Mouse (Mus musculus) forebrain, embryonic 12.5 days (tissue): Measurements from ENCODE around the gene Agbl2. TPM values are rescaled to one million over a fixed set of nuclear protein-coding genes. Genes with fewer than 3 reads are reported as not detected.
A peak's percentile ranks its signal among the peaks of the same experiment; 100 is the strongest.

Experiments used
- ATAC-seq: fragments of 200-750 bp; cut with Nextera tagmentation; 2 replicates; pipeline ENCODE4 v1.8.0; 2017; ENCODE audit warnings: moderate TSS enrichment; ENCODE audit not compliant: low FRiP score
- H3K27ac ChIP-seq: fragments of 300-500 bp; sonication (generic); 2 replicates; pipeline ENCODE4 v1.5.1; 2016; ENCODE audit warnings: mild to moderate bottlenecking
- H3K27me3 ChIP-seq: fragments of 300-500 bp; sonication (generic); 2 replicates; pipeline ENCODE4 v1.6.1; 2016; ENCODE audit warnings: mild to moderate bottlenecking
- H3K36me3 ChIP-seq: fragments of 300-500 bp; sonication (generic); replicated peaks from 2 replicates; pipeline ENCODE4 v1.6.1; 2016; ENCODE audit warnings: mild to moderate bottlenecking
- H3K4me1 ChIP-seq: fragments of 300-500 bp; sonication (generic); 2 replicates; pipeline ENCODE4 v1.6.1; 2016
- H3K4me2 ChIP-seq: fragments of 300-500 bp; sonication (generic); 2 replicates; pipeline ENCODE4 v1.6.1; 2016; ENCODE audit warnings: mild to moderate bottlenecking, moderate library complexity
- H3K4me3 ChIP-seq: fragments of 300-500 bp; sonication (generic); replicated peaks from 2 replicates; pipeline ENCODE4 v1.5.1; 2016; ENCODE audit warnings: mild to moderate bottlenecking
- H3K9ac ChIP-seq: fragments of 300-500 bp; sonication (generic); 2 replicates; pipeline ENCODE4 v1.6.1; 2016; ENCODE audit warnings: mild to moderate bottlenecking
- H3K9me3 ChIP-seq: fragments of 300-500 bp; sonication (generic); 2 replicates; pipeline ENCODE4 v1.6.1; 2016
- WGBS: fragments of 180-500 bp; shearing (Covaris S2); methylation state at CpG from one replicate; pipeline ENCODE4 v1.1.7; 2016; 5-methylcytosine and 5-hydroxymethylcytosine counted together
- polyA plus RNA-seq: library from polyadenylated mRNA; unstranded; fragments of >200 nt; fragmentation: Nextera tagmentation; extraction: Ambion mirVana; gene quantifications from 2 replicates; pipeline ENCODE4 v1.2.1, GENCODE M21; 2016

The Agbl2 gene
- polyA plus RNA-seq, 1 experiment from 2014 or later: 0.82 TPM

DNA sequence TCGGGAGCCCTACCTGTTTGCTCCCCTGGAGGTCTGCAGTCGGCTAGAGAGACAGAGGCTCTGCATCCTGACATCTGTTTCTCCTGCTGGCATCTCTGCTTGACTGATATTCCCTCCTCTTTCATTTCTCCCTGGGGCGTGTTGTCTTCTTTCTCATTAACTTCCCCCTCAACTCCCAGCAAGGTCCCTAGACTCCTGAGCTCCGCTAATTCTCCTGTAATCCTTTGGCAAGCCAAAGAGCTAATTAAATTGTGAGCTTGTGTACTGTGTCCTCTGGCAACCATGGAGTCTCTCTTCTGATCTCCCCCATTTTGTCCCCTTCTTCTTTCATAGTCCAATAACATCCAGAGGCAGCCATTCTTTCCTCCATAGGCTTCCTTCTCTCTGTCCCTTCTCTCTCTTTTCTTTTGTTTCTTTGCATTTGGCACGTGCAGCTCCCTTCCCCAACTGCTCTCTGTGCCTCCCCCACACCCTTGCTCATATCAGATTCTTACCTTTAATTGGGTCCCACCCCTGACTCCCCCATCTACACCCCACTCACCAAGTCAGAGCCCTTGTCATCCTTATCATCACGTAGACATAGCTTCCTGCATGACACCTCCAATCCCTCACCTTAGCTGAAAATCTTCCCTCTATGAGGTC, 97.7 kb downstream of the Agbl2 start:
- Histone ChIP-seq H3K27me3 (peaks cover 13% of the 10 kb centered on the region), H3K9me3 (no peaks in the 10 kb centered on the region), H3K4me2 (no peak overlapping the region), H3K4me1 (peaks cover 18% of the 10 kb centered on the region), H3K27ac (peak overlapping the region; percentile 25; the same call in 1 of the 2 replicates), H3K36me3 (no peaks in the 10 kb centered on the region), H3K9ac (no peak overlapping the region), H3K4me3 (no peak overlapping the region)
- no peak for ATAC-seq
- WGBS: 8% methylated on average over 6 of the region's 6 CpGs

DNA sequence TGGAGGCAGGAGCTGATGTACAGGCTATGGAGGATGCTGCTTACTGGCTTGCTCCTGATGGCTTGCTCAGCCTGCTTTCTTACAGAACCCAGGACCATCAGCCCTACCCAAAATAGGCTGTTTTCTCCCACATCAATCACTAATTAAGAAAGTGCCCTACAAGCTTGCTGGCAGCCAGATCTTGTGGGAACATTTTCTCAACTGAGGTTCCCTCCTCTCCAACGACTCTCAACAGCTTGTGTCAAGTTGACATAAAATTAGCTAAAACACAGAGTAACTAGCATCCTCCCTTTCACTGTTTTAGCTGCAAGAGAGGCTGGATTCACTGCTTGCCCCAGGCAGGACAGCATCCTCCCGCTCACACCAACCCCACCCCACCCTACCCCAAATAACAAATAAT, 99.3 kb downstream of the Agbl2 start:
- no peak overlapping the region for H3K9ac ChIP-seq
- ATAC-seq: no peak
- no peaks in the 10 kb centered on the region for H3K36me3 ChIP-seq
- no peaks in the 10 kb centered on the region for H3K9me3 ChIP-seq
- no peak overlapping the region for H3K4me2 ChIP-seq
- 94% methylated on average over 2 of the region's 2 CpGs for WGBS
- no peak overlapping the region for H3K4me3 ChIP-seq
- H3K4me1 ChIP-seq: peaks cover 31% of the 10 kb centered on the region
- peaks cover 28% of the 10 kb centered on the region for H3K27me3 ChIP-seq
- H3K27ac ChIP-seq: no peak overlapping the region

Other genes with a start within 250 kb of the Agbl2 start
- 2.1 and 2.7 TPM in 2 replicates for gene Ptprj, start 202.1 kb upstream of the Agbl2 start, polyA plus RNA-seq
- 52.3 and 62.4 TPM in 2 replicates for gene Nup160, start 105.5 kb upstream of the Agbl2 start, polyA plus RNA-seq
- gene Fnbp4, start 37.4 kb upstream of the Agbl2 start, polyA plus RNA-seq: 142 and 153 TPM in 2 replicates
- gene Mtch2, start 64.4 kb downstream of the Agbl2 start, polyA plus RNA-seq: 214 and 215 TPM in 2 replicates
- 15.9 and 28.0 TPM in 2 replicates for gene C1qtnf4, start 103.1 kb downstream of the Agbl2 start, polyA plus RNA-seq
- gene Kbtbd4, start 122.0 kb downstream of the Agbl2 start, polyA plus RNA-seq: 59.1 and 61.2 TPM in 2 replicates
- gene Ndufs3, start 122.1 kb downstream of the Agbl2 start, polyA plus RNA-seq: 188 and 192 TPM in 2 replicates
- gene Celf1, start 157.7 kb downstream of the Agbl2 start, polyA plus RNA-seq: 172 and 183 TPM in 2 replicates